Mouse (Mus musculus): Measurements from ENCODE around the gene Vps29. TPM values are rescaled to one million over a fixed set of nuclear protein-coding genes. Genes with fewer than 3 reads are reported as not detected.

Gene Vps29
- 90.5 and 111 TPM in 2 replicates for total RNA-seq (2014; rRNA removed)
- 344 and 353 TPM in 2 replicates for polyA plus RNA-seq (2015; fragmentation: Nextera tagmentation; extraction: Ambion mirVana)

DNA sequence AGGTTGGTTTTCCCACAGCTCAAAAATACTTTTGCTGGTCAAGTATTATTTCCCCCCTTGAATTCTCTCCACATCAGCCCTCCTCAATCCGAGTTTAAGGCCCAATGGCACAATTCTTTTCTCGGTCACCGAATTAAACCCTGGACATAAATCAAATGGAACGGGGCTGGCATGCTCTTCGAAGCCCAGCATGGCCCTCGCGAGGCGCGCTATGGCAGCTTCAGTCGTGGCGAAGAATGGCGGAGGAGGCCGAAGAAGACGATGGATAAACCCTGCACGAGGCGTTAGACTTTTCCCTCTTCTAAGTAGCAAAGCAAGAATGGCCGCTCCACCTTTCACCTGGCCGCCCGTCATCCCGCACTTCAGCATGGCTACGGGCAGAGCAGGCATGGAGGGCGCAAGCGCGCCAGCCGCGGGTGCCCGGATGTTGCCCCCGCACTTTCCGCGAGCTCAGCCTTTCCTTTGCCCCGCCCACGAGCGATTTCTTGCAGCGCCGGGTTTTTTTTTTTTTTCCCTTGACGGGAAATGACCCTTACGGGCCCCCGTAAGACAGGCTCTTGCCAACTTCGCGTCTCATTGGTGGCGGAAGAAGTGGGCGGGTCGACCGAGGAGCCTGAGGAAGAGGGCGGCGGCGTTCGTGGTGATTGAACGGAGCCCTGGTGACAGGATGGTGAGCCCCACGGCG, at the start of gene Vps29, which contains the start of gene Rad9b:
Gene Vps29, plus strand, starts transcription at position 563 of the 685 bp plus-strand sequence.
Gene Rad9b, minus strand, starts transcription at position 427 of the 685 bp plus-strand sequence.
- Histone ChIP-seq H3K27me3 (ENCODE audit: insufficient read depth, low read length) (no peaks in the 10 kb centered on the region), H3K4me2 (ENCODE audit: low read depth, low read length) (peak within 1 kb of the TSS; percentile 73), H3K4me3 (ENCODE audit: low read length) (peak within 1 kb of the TSS; percentile 69), H3K9me3 (ENCODE audit: low read length) (no peaks in the 10 kb centered on the region), H3K4me1 (ENCODE audit: insufficient read depth, low read length) (peaks cover 4% of the 10 kb centered on the region), H3K36me3 (ENCODE audit: insufficient read depth, low read length) (no peaks in the 10 kb centered on the region), H3K9ac (replicated peaks; ENCODE audit: low read length) (peak within 1 kb of the TSS; percentile 81), H3K27ac (peak within 1 kb of the TSS; percentile 88)
- WGBS, result 2% methylated on average over 51 of the region's 51 CpGs
- ATAC-seq (peak; percentile 94), DNase-seq (ENCODE audit: low spot score) (peak; percentile 100)
- no peak for TF ChIP-seq CTCF (IDR thresholded peaks at IDR 0.05; ENCODE audit: low read depth)

- Histone ChIP-seq H3K27ac (peak overlapping the region; percentile 32; the same call in 1 of the 2 replicates), H3K4me1 (ENCODE audit: insufficient read depth, low read length) (0 out of 2 replicates have a peak, but pooled peaks cover 8% of the 10 kb centered on the region), H3K36me3 (ENCODE audit: insufficient read depth, low read length) (peaks cover 5% of the 10 kb centered on the region; the same call in 1 of the 2 replicates), H3K9me3 (ENCODE audit: low read length) (no peaks in the 10 kb centered on the region), H3K27me3 (ENCODE audit: insufficient read depth, low read length) (no peaks in the 10 kb centered on the region), H3K4me2 (ENCODE audit: low read depth, low read length) (no peak overlapping the region), H3K9ac (replicated peaks; ENCODE audit: low read length) (no peak overlapping the region; the same call in 1 of the 2 replicates), H3K4me3 (ENCODE audit: low read length) (no peak overlapping the region)
- no peak for ATAC-seq
- no peak for TF ChIP-seq CTCF (IDR thresholded peaks at IDR 0.05; ENCODE audit: low read depth)
- 55% methylated on average over 6 of the region's 6 CpGs for WGBS
- peak; percentile 45 for DNase-seq (ENCODE audit: low spot score)
Measured at GRCm38 (mm10) chr5:122304541-122304940, 49.6 kb upstream of the Vps29 start.

GRCm38 (mm10) chr5:122305472-122305871, 48.7 kb upstream of the Vps29 start:
- H3K4me2 ChIP-seq (ENCODE audit: low read depth, low read length), result no peak overlapping the region
- H3K4me3 ChIP-seq (ENCODE audit: low read length), result no peak overlapping the region
- TF ChIP-seq CTCF (IDR thresholded peaks at IDR 0.05; ENCODE audit: low read depth), result no peak
- 0 out of 2 replicates have a peak, but pooled peaks cover 8% of the 10 kb centered on the region for H3K4me1 ChIP-seq (ENCODE audit: insufficient read depth, low read length)
- DNase-seq (ENCODE audit: low spot score), result no peak
- no peak for ATAC-seq
- no peaks in the 10 kb centered on the region for H3K27me3 ChIP-seq (ENCODE audit: insufficient read depth, low read length)
- H3K9ac ChIP-seq (replicated peaks; ENCODE audit: low read length), result no peak overlapping the region
- H3K27ac ChIP-seq, result no peak overlapping the region
- WGBS, result 90% methylated on average over 7 of the region's 7 CpGs
- H3K36me3 ChIP-seq (ENCODE audit: insufficient read depth, low read length), result peaks cover 5% of the 10 kb centered on the region; the same call in 1 of the 2 replicates
- no peaks in the 10 kb centered on the region for H3K9me3 ChIP-seq (ENCODE audit: low read length)

DNA sequence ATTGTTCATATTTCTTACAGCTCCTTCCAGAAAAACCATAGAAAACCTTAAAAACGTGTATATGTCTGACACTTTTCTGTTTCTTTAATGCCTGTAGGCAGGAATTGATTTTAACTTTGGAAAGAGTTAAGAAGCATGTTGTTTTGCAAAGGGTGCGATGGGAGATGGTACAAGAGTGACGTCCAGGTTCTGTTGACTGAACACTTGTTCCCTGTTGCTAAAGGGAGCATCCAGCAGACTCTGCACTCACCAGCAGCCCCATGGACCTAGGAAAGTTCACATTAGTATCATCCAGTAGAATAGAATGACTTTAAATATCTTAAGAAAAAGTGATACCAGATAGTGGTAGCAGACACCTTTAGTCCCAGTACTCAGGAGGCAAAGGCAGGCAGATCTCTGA, 47.6 kb upstream of the Vps29 start:
- 85% methylated on average over 3 of the region's 3 CpGs for WGBS
- 0 out of 2 replicates have a peak, but pooled peaks cover 8% of the 10 kb centered on the region for H3K4me1 ChIP-seq (ENCODE audit: insufficient read depth, low read length)
- H3K4me2 ChIP-seq (ENCODE audit: low read depth, low read length), result no peak overlapping the region
- no peak overlapping the region for H3K9ac ChIP-seq (replicated peaks; ENCODE audit: low read length)
- no peaks in the 10 kb centered on the region for H3K27me3 ChIP-seq (ENCODE audit: insufficient read depth, low read length)
- H3K4me3 ChIP-seq (ENCODE audit: low read length), result no peak overlapping the region
- no peak overlapping the region for H3K27ac ChIP-seq
- no peaks in the 10 kb centered on the region for H3K9me3 ChIP-seq (ENCODE audit: low read length)
- no peak for TF ChIP-seq CTCF (IDR thresholded peaks at IDR 0.05; ENCODE audit: low read depth)
- ATAC-seq, result no peak
- no peak for DNase-seq (ENCODE audit: low spot score)
- H3K36me3 ChIP-seq (ENCODE audit: insufficient read depth, low read length), result peaks cover 5% of the 10 kb centered on the region; the same call in 1 of the 2 replicates

GRCm38 (mm10) chr5:122310699-122311098, 43.5 kb upstream of the Vps29 start:
- no peak overlapping the region for H3K4me2 ChIP-seq (ENCODE audit: low read depth, low read length)
- ATAC-seq, result no peak
- no peaks in the 10 kb centered on the region for H3K9me3 ChIP-seq (ENCODE audit: low read length)
- H3K4me1 ChIP-seq (ENCODE audit: insufficient read depth, low read length), result peaks cover 8% of the 10 kb centered on the region
- H3K4me3 ChIP-seq (ENCODE audit: low read length), result no peak overlapping the region
- H3K27ac ChIP-seq, result no peak overlapping the region
- peaks cover 5% of the 10 kb centered on the region; the same call in 1 of the 2 replicates for H3K36me3 ChIP-seq (ENCODE audit: insufficient read depth, low read length)
- no peaks in the 10 kb centered on the region for H3K27me3 ChIP-seq (ENCODE audit: insufficient read depth, low read length)
- no peak overlapping the region for H3K9ac ChIP-seq (replicated peaks; ENCODE audit: low read length)
- DNase-seq (ENCODE audit: low spot score), result no peak
- whole genome bisulfite sequencing, result 86% methylated on average over 8 of the region's 8 CpGs
- TF ChIP-seq CTCF (IDR thresholded peaks at IDR 0.05; ENCODE audit: low read depth), result no peak

- no peak for ATAC-seq
- no peak for TF ChIP-seq CTCF (IDR thresholded peaks at IDR 0.05; ENCODE audit: low read depth)
- no peak overlapping the region for H3K9ac ChIP-seq (replicated peaks; ENCODE audit: low read length)
- H3K4me3 ChIP-seq (ENCODE audit: low read length), result no peak overlapping the region
- H3K36me3 ChIP-seq (ENCODE audit: insufficient read depth, low read length), result peaks cover 5% of the 10 kb centered on the region; the same call in 1 of the 2 replicates
- H3K27ac ChIP-seq, result no peak overlapping the region
- no peak for DNase-seq (ENCODE audit: low spot score)
- peaks cover 8% of the 10 kb centered on the region for H3K4me1 ChIP-seq (ENCODE audit: insufficient read depth, low read length)
- no peaks in the 10 kb centered on the region for H3K27me3 ChIP-seq (ENCODE audit: insufficient read depth, low read length)
- WGBS, result 54% methylated on average over 7 of the region's 7 CpGs
- no peaks in the 10 kb centered on the region for H3K9me3 ChIP-seq (ENCODE audit: low read length)
- no peak overlapping the region for H3K4me2 ChIP-seq (ENCODE audit: low read depth, low read length)
Measured at GRCm38 (mm10) chr5:122311692-122312091, 42.5 kb upstream of the Vps29 start.

DNA sequence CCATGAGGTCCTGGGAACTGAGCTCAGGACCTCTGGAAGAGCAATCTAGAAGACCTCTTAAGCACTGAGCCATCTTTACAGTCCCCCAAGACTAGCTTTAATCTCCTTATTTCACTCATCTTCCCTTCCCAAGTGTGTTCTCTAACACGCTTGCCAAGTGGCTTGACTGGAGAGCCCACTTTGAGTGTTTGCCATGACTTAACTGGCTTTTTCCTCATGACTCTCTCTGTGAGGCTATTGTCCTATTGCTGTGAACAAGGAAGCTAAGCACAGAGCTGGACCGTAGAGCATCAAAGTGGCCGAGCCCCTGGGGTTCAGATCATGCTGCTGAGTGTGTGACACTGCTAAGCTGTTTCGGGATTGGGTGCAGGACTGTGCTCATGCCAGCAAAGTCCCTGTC, 41.8 kb upstream of the Vps29 start:
- Histone ChIP-seq H3K4me1 (ENCODE audit: insufficient read depth, low read length) (peaks cover 8% of the 10 kb centered on the region), H3K27ac (peak overlapping the region; percentile 6; the same call in 1 of the 2 replicates), H3K4me2 (ENCODE audit: low read depth, low read length) (no peak overlapping the region), H3K9me3 (ENCODE audit: low read length) (no peaks in the 10 kb centered on the region), H3K9ac (replicated peaks; ENCODE audit: low read length) (no peak overlapping the region), H3K36me3 (ENCODE audit: insufficient read depth, low read length) (peaks cover 5% of the 10 kb centered on the region; the same call in 1 of the 2 replicates), H3K27me3 (ENCODE audit: insufficient read depth, low read length) (no peaks in the 10 kb centered on the region), H3K4me3 (ENCODE audit: low read length) (no peak overlapping the region)
- DNase-seq (ENCODE audit: low spot score), result no peak
- ATAC-seq, result no peak
- WGBS, result 77% methylated on average over 4 of the region's 4 CpGs
- TF ChIP-seq CTCF (IDR thresholded peaks at IDR 0.05; ENCODE audit: low read depth), result no peak

Data from hindbrain, postnatal 0 days (tissue).